Mouse (Mus musculus): ENCODE results near the gene Cd9. TPM values are rescaled to one million over a fixed set of nuclear protein-coding genes. Genes with fewer than 3 reads are reported as not detected.

The Cd9 gene
- polyA plus RNA-seq, 1 experiment: 138 TPM

DNA sequence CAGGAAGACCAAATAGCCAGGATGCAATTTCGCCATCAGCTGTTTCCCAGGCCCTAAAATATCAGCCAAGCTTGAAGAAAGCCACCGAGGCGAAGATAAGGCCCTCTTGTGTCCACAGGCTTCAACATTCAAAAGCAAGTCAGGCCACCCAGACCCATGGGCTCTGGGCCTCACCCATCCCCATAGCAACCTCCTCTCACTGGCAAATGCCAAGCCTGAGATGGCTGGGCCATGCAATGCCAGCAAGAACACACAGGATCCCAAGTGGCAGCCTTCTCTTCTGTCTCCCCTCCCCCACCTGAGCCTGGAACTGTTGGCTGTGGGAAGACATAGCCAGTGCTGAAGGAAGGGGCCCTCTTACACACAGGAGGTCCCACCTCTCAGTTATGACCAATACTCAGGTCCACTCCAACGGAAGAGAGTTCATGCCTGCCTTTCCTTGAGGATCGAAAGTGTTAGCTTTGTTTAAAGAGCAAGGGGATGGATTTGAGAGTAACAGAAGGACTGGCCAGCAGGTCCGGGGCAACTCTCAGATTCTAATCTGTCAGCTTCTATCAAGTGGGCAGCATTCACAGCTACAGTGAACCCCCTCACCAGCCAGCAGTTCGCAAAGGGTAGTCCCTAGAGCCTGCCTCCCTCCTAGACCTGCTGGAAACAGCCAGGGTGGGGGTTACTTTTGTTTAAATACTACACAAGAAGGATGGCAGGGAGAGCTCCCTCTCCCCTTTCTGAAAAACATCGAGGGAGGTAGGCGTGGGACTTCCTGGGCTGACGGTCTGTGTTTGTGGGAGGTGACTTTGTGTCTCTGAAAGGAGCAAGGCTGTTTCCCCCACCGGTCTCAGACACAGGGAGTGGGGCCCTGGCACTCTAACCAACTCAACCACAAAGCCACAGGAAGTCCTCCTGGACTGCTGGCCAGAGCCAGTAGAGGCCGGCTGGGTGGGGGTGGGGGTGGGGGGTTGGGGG lies 13.9 kb downstream of the Cd9 start:
- H3K27ac ChIP-seq (ENCODE audit: insufficient read depth, low read depth, low read length): peak overlapping the region; percentile 62
- H3K4me3 ChIP-seq (ENCODE audit: insufficient read depth, low read depth, low read length): no peak overlapping the region
- DNase-seq: peak; percentile 55
- WGBS: 34% methylated on average over 12 of the region's 12 CpGs
- TF ChIP-seq CTCF (conservative IDR thresholded peaks at IDR 0.05; ENCODE audit: insufficient read depth, insufficient read length, low read depth, low read length) (no peak), POLR2A (IDR thresholded peaks at IDR 0.05; ENCODE audit: low read depth, low read length) (no peak)
- no peaks in the 10 kb centered on the region for H3K27me3 ChIP-seq (replicated peaks; ENCODE audit: control insufficient read depth, insufficient read depth, low read length)
- H3K36me3 ChIP-seq (ENCODE audit: control insufficient read depth, insufficient read depth, low read length): no peaks in the 10 kb centered on the region
- H3K4me1 ChIP-seq (ENCODE audit: control insufficient read depth, insufficient read depth, low read length): peaks cover 38% of the 10 kb centered on the region

DNA sequence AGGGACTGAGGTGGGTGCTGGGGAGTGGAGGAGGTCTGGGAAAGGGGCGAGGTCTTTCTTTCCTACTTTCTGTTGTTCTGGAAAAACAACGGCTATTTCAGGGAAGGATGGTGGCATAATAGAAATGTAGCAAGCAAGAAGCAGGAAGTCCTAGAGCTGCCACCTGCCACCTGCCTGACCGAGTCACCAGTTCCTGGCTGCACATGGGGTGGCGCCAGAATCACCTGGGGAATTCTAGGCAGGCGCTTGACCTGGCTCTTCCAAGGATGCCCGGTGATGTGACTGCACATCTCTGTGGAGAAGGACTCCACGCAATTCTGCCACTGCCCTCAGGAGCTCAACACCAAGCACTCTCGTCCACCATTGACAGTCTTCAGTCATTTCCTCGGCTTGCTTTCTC lies 15.2 kb downstream of the Cd9 start:
- WGBS: 77% methylated on average over 9 of the region's 9 CpGs

DNA sequence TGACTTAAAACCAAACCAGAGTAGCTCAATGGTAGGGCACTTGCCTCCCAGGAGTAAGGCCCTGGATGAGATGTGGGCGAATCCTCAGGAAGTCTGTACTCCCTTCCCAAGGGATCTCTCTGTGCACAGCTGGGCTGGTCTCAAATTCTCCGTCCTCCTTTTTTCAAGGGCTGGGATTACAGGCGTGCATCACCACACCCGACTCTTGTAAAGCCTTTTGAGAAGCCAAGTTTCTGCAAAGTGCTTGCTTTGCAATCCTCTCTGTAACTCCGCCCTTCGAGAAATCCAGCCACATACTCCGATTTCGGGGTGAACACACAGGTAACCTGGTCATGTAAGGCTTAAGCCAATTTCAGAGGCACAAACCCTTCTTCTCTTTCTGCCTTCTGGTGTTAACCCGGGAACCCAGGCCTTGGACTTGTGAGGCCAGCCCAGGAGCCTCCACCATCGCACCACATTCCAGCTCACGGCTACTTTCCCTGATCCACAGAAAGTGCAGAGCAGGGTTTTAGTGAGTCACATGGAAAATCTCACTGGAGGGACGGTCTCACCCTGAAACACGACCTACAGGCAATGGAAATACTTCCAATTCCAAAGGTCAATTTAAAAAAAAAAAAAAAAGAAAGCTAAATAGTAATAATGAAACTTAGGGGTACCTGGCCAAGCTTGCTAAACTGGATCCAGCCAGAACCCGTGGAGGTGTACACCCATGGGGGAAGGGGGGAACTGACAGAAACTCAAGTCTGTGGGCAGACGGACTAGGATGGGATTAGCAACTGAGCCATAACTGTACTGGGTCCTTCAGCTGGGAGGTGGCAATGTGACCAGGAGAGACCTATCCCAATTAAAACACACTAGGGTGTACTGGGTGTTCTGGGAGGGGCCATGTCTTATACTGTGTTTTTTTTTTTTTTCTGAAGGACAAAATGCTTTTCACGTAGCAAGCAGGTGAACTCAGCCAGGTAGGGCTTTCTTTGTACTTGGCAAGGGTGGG lies 16.2 kb downstream of the Cd9 start:
- DNase-seq: peak; percentile 60
- Histone ChIP-seq H3K27me3 (replicated peaks; ENCODE audit: control insufficient read depth, insufficient read depth, low read length) (no peaks in the 10 kb centered on the region), H3K4me3 (ENCODE audit: insufficient read depth, low read depth, low read length) (no peak overlapping the region), H3K36me3 (ENCODE audit: control insufficient read depth, insufficient read depth, low read length) (no peaks in the 10 kb centered on the region), H3K27ac (ENCODE audit: insufficient read depth, low read depth, low read length) (peak overlapping the region; percentile 61), H3K4me1 (ENCODE audit: control insufficient read depth, insufficient read depth, low read length) (peaks cover 30% of the 10 kb centered on the region)
- 40% methylated on average over 16 of the region's 16 CpGs for WGBS
- no peak for TF ChIP-seq CTCF (conservative IDR thresholded peaks at IDR 0.05; ENCODE audit: insufficient read depth, insufficient read length, low read depth, low read length)
- TF ChIP-seq POLR2A (IDR thresholded peaks at IDR 0.05; ENCODE audit: low read depth, low read length): no peak

More for the DNA sequence above, 15.2 kb downstream of the Cd9 start:
- Histone ChIP-seq H3K4me1 (ENCODE audit: control insufficient read depth, insufficient read depth, low read length) (peaks cover 34% of the 10 kb centered on the region), H3K27ac (ENCODE audit: insufficient read depth, low read depth, low read length) (peak overlapping the region; percentile 44; the same call in 1 of the 2 replicates), H3K36me3 (ENCODE audit: control insufficient read depth, insufficient read depth, low read length) (no peaks in the 10 kb centered on the region), H3K27me3 (replicated peaks; ENCODE audit: control insufficient read depth, insufficient read depth, low read length) (no peaks in the 10 kb centered on the region), H3K4me3 (ENCODE audit: insufficient read depth, low read depth, low read length) (no peak overlapping the region)
- DNase-seq: no peak
- TF ChIP-seq CTCF (conservative IDR thresholded peaks at IDR 0.05; ENCODE audit: insufficient read depth, insufficient read length, low read depth, low read length): no peak
- TF ChIP-seq POLR2A (IDR thresholded peaks at IDR 0.05; ENCODE audit: low read depth, low read length): no peak

DNA sequence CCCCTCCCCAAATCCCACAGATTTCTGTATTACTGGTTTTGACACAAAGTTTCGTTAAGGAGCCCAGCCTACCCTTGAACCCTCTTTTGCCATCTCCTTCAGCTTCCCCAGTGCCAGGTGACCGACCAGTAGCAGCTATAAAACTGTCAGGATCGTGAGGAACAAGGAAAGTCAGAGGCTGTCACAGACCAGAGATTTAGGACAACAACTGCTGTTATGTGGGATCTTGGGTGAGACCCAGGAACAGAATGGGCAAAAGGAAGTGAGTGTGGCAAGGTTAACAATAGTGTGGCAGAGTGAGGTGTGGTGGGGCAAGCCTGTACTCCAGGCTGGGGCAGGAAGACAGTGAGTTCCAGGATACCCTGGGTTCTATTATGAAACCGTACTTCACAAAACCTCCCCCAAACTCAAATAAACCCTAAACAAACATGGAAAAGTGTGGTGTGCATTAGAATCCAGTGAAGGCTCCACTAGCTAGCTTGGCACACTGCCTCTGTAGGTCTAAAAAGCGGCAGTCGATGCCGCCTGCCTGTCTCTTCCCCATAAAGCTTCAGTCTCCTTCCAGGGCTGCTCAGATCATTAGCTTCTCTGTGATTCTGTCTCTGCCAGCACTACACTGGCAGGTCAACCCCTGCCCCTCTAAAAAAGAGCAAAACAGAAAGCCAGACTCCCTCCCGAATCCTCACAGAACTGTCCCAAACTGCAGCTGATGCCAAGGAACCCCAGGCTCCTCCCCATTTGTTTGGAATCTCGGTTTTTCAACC lies 17.6 kb downstream of the Cd9 start:
- Histone ChIP-seq H3K4me1 (ENCODE audit: control insufficient read depth, insufficient read depth, low read length) (peaks cover 24% of the 10 kb centered on the region), H3K36me3 (ENCODE audit: control insufficient read depth, insufficient read depth, low read length) (no peaks in the 10 kb centered on the region), H3K27me3 (replicated peaks; ENCODE audit: control insufficient read depth, insufficient read depth, low read length) (no peaks in the 10 kb centered on the region), H3K4me3 (ENCODE audit: insufficient read depth, low read depth, low read length) (no peak overlapping the region), H3K27ac (ENCODE audit: insufficient read depth, low read depth, low read length) (peak overlapping the region; percentile 55)
- no peak for DNase-seq
- no peak for TF ChIP-seq CTCF (conservative IDR thresholded peaks at IDR 0.05; ENCODE audit: insufficient read depth, insufficient read length, low read depth, low read length)
- no peak for TF ChIP-seq POLR2A (IDR thresholded peaks at IDR 0.05; ENCODE audit: low read depth, low read length)
- 44% methylated on average over 9 of the region's 9 CpGs for WGBS

DNA sequence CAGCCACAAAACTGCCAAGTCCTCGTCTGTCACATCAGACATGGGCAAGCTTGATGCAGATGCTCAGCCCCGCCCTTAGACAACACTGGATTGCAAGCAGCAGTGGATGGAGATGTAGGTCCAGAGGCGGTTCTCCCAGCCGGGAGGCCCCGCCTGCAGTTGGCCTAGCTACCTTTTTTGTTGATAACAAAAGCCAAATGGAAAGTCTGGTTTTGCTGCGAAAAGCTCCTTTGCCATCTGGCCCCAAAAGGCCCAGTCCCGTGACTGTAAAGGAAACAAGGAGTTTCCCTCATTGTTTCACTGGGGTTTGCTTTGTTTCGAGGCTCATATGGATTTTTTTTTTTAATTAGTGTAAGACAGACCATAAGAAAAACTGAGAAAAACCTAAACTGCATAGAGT lies 18.5 kb downstream of the Cd9 start:
- H3K4me3 ChIP-seq (ENCODE audit: insufficient read depth, low read depth, low read length): no peak overlapping the region
- TF ChIP-seq CTCF (conservative IDR thresholded peaks at IDR 0.05; ENCODE audit: insufficient read depth, insufficient read length, low read depth, low read length): no peak
- no peak for TF ChIP-seq POLR2A (IDR thresholded peaks at IDR 0.05; ENCODE audit: low read depth, low read length)
- H3K4me1 ChIP-seq (ENCODE audit: control insufficient read depth, insufficient read depth, low read length): peaks cover 20% of the 10 kb centered on the region
- 61% methylated on average over 8 of the region's 8 CpGs for WGBS
- H3K36me3 ChIP-seq (ENCODE audit: control insufficient read depth, insufficient read depth, low read length): no peaks in the 10 kb centered on the region
- peak; percentile 49 for DNase-seq
- H3K27ac ChIP-seq (ENCODE audit: insufficient read depth, low read depth, low read length): no peak overlapping the region
- H3K27me3 ChIP-seq (replicated peaks; ENCODE audit: control insufficient read depth, insufficient read depth, low read length): no peaks in the 10 kb centered on the region

DNA sequence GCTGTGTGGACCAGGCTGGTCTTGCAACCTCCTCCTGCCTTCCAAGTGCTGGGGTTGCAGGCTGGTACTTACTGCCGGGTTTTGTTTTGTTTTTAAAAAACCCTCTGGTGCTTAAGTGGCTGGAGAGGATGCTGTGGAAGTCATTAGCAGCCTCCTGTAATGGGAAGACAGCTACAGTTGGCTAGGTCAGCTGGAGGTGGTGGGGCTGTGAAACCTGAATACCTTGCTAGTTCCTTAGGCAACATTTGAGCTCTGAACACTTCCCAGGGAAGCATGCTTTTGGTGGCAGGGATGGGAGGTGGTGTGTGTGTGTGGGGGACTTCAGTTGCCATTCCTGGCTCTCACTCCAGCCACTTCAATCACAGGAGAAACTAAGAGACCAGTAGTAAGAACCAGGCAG lies 19.4 kb downstream of the Cd9 start:
- no peak for DNase-seq
- 19% methylated on average over 1 of the region's 1 CpGs for WGBS

More for the DNA sequence above, 19.4 kb downstream of the Cd9 start:
- Histone ChIP-seq H3K4me3 (ENCODE audit: insufficient read depth, low read depth, low read length) (no peak overlapping the region), H3K4me1 (ENCODE audit: control insufficient read depth, insufficient read depth, low read length) (peaks cover 12% of the 10 kb centered on the region), H3K27ac (ENCODE audit: insufficient read depth, low read depth, low read length) (no peak overlapping the region), H3K27me3 (replicated peaks; ENCODE audit: control insufficient read depth, insufficient read depth, low read length) (no peaks in the 10 kb centered on the region), H3K36me3 (ENCODE audit: control insufficient read depth, insufficient read depth, low read length) (no peaks in the 10 kb centered on the region)
- TF ChIP-seq CTCF (conservative IDR thresholded peaks at IDR 0.05; ENCODE audit: insufficient read depth, insufficient read length, low read depth, low read length): no peak
- TF ChIP-seq POLR2A (IDR thresholded peaks at IDR 0.05; ENCODE audit: low read depth, low read length): no peak
